Mouse (Mus musculus) myocyte (in vitro differentiated cells): ENCODE results near the gene Tef.

Experiments used
- CEBPB ChIP-seq: IDR thresholded peaks from 2 replicates; pipeline ENCODE4 v1.6.1; 2011; ENCODE audit warnings: mild to moderate bottlenecking, moderate library complexity; ENCODE audit not compliant: poor library complexity, insufficient read depth, severe bottlenecking
- POLR2A ChIP-seq: IDR thresholded peaks from one replicate; pipeline ENCODE4 v1.6.1; 2011; ENCODE audit warnings: low read depth, mild to moderate bottlenecking, control low read depth, moderate library complexity; ENCODE audit not compliant: insufficient read length

DNA sequence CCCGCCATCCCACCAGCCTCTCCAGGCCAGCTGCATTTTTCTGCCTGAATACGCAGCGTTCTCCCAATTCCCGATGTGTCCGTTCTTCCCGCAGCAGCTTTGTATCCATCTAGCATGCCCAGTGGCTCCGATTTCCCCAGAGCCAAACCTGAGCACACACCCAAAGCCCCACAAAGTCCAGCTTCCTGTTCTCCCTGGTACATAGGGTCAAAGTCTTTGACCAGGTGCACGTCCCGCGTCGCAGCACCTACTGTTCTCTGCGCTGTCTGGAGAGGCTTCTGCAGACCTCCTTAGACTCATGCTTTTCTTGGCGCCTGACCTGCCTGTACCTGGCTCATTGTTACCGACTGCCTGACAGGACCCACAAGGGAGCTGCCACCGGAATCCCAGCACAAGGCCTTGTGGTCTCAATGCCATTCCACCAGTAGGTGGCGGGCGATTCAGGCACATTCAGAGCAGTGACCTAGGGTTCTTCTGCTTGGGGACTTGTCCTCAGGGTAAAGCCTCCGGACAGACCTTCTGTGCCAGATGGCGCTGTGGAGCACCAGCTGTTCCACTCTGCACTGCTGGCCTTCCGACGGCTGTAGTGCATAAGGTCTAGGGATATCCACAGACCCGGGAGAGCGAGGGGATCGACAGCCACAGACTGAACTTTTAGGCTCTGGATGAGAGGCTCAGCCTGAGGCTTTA, 29.1 kb downstream of the Tef start:
- no peak for TF ChIP-seq POLR2A
- TF ChIP-seq CEBPB: no peak
